Mouse (Mus musculus) forebrain, postnatal 0 days (tissue): ENCODE measurements around the gene Fam118b. TPM values are rescaled to one million over a fixed set of nuclear protein-coding genes. Genes with fewer than 3 reads are reported as not detected.
A peak's percentile ranks its signal among the peaks of the same experiment; 100 is the strongest.

Experiments used
- ATAC-seq: fragments of 200-750 bp; cut with Nextera tagmentation; 2 replicates; pipeline ENCODE4 v1.8.0; 2017; ENCODE audit warnings: mild to moderate bottlenecking, moderate library complexity
- DNase-seq: peaks from one replicate; pipeline ENCODE4 v3.0.0-alpha.2; 2015
- H3K27ac ChIP-seq: fragments of 300-500 bp; sonication (generic); 2 replicates; pipeline ENCODE4 v1.5.1; 2014; ENCODE audit warnings: low read depth, mild to moderate bottlenecking, antibody characterized with exemption, low read length, moderate library complexity, mixed read lengths
- H3K27me3 ChIP-seq: fragments of 300-500 bp; sonication (generic); 2 replicates; pipeline ENCODE4 v1.6.1; 2014; ENCODE audit warnings: mild to moderate bottlenecking, low read length, mixed read lengths; ENCODE audit not compliant: insufficient read depth
- H3K36me3 ChIP-seq: fragments of 300-500 bp; sonication (generic); 2 replicates; pipeline ENCODE4 v1.6.1; 2014; ENCODE audit warnings: mild to moderate bottlenecking, moderate library complexity; ENCODE audit not compliant: insufficient read depth
- H3K4me1 ChIP-seq: fragments of 300-500 bp; sonication (generic); 2 replicates; pipeline ENCODE4 v1.6.1; 2014; ENCODE audit warnings: antibody characterized with exemption; ENCODE audit not compliant: insufficient read depth
- H3K4me2 ChIP-seq: fragments of 300-500 bp; sonication (generic); 2 replicates; pipeline ENCODE4 v1.6.1; 2014; ENCODE audit warnings: low read depth, mild to moderate bottlenecking, moderate library complexity
- H3K4me3 ChIP-seq: fragments of 300-500 bp; sonication (generic); 2 replicates; pipeline ENCODE4 v1.5.1; 2014; ENCODE audit warnings: low read depth, low read length, mixed read lengths
- H3K9ac ChIP-seq: fragments of 300-500 bp; sonication (generic); 2 replicates; pipeline ENCODE4 v1.6.1; 2014; ENCODE audit warnings: mild to moderate bottlenecking
- H3K9me3 ChIP-seq: fragments of 300-500 bp; sonication (generic); 2 replicates; pipeline ENCODE4 v1.6.1; 2016; ENCODE audit warnings: low read length
- CTCF ChIP-seq: sonication (generic); IDR thresholded peaks from 2 replicates; pipeline ENCODE4 v1.5.1; 2016; ENCODE audit warnings: antibody characterized with exemption, control low read depth, low read depth
- WGBS: fragments of 180-500 bp; shearing (Covaris S2); extraction: QIAGEN DNeasy Blood & Tissue Kit; methylation state at CpG from one replicate; pipeline ENCODE4 v1.1.7; 2014; 5-methylcytosine and 5-hydroxymethylcytosine counted together
- polyA plus RNA-seq: library from polyadenylated mRNA; unstranded; fragments of >200 nt; fragmentation: Nextera tagmentation; extraction: Ambion mirVana; gene quantifications from 2 replicates; pipeline ENCODE4 v1.2.1, GENCODE M21; 2015
- total RNA-seq: library from RNA; depleted of rRNA; stranded (reverse); fragments of >200 nt; gene quantifications from 2 replicates; pipeline ENCODE4 v1.2.3, GENCODE M21; 2014; rRNA removed

Fam118b gene
- total RNA-seq = 34.6 and 41.5 TPM in 2 replicates
- polyA plus RNA-seq = 49.7 and 59.7 TPM in 2 replicates

- no peaks in the 10 kb centered on the region for H3K27me3 ChIP-seq
- peak within 1 kb of the TSS; percentile 70 for H3K4me2 ChIP-seq
- peak; percentile 96 for ATAC-seq
- TF ChIP-seq CTCF = no peak
- peak within 1 kb of the TSS; percentile 83 for H3K4me3 ChIP-seq
- H3K9me3 ChIP-seq = no peaks in the 10 kb centered on the region
- DNase-seq = peak; percentile 96
- 2% methylated on average over 60 of the region's 62 CpGs for WGBS
- peak within 1 kb of the TSS; percentile 89 for H3K27ac ChIP-seq
- H3K4me1 ChIP-seq = peaks cover 11% of the 10 kb centered on the region
- peak within 1 kb of the TSS; percentile 85 for H3K9ac ChIP-seq
- H3K36me3 ChIP-seq = no peaks in the 10 kb centered on the region
These were observed at the start of gene Fam118b, which contains the start of gene Rpusd4 for GRCm38 (mm10) chr9:35267146-35267975. Fam118b (minus strand) TSS chr9:35267805. Rpusd4 (plus strand) TSS chr9:35267865.

GRCm38 (mm10) chr9:35316771-35317211 lies 49.2 kb upstream of the Fam118b start:
- DNase-seq (no peak), ATAC-seq (no peak)
- H3K9me3 ChIP-seq = no peaks in the 10 kb centered on the region
- no peak overlapping the region for H3K9ac ChIP-seq
- no peak overlapping the region for H3K4me2 ChIP-seq
- H3K4me1 ChIP-seq = 0 out of 2 replicates have a peak, but pooled peaks cover 4% of the 10 kb centered on the region
- no peaks in the 10 kb centered on the region for H3K27me3 ChIP-seq
- H3K36me3 ChIP-seq = no peaks in the 10 kb centered on the region
- H3K4me3 ChIP-seq = no peak overlapping the region
- no peak overlapping the region for H3K27ac ChIP-seq
- no peak for TF ChIP-seq CTCF
- 78% methylated on average over 3 of the region's 3 CpGs for WGBS

- no peak for TF ChIP-seq CTCF
- DNase-seq (no peak), ATAC-seq (no peak)
- H3K4me1 ChIP-seq = 0 out of 2 replicates have a peak, but pooled peaks cover 4% of the 10 kb centered on the region
- no peaks in the 10 kb centered on the region for H3K36me3 ChIP-seq
- no peak overlapping the region for H3K27ac ChIP-seq
- H3K4me3 ChIP-seq = no peak overlapping the region
- no peak overlapping the region for H3K9ac ChIP-seq
- 13% methylated on average over 1 of the region's 1 CpGs for WGBS
- H3K9me3 ChIP-seq = no peaks in the 10 kb centered on the region
- H3K4me2 ChIP-seq = no peak overlapping the region
- no peaks in the 10 kb centered on the region for H3K27me3 ChIP-seq
These were observed 46.6 kb upstream of the Fam118b start for GRCm38 (mm10) chr9:35314254-35314653.

- ATAC-seq (peak; percentile 29; the same call in 1 of the 2 replicates), DNase-seq (no peak)
- Histone ChIP-seq H3K4me2 (no peak overlapping the region), H3K9ac (no peak overlapping the region), H3K4me3 (no peak overlapping the region), H3K27ac (no peak overlapping the region), H3K4me1 (0 out of 2 replicates have a peak, but pooled peaks cover 4% of the 10 kb centered on the region), H3K36me3 (no peaks in the 10 kb centered on the region), H3K9me3 (no peaks in the 10 kb centered on the region), H3K27me3 (no peaks in the 10 kb centered on the region)
- no peak for TF ChIP-seq CTCF
- WGBS = 17% methylated on average over 4 of the region's 4 CpGs
These were observed 46.0 kb upstream of the Fam118b start for GRCm38 (mm10) chr9:35313601-35314000.

GRCm38 (mm10) chr9:35312516-35312915 lies 44.9 kb upstream of the Fam118b start:
- 42% methylated on average over 3 of the region's 3 CpGs for WGBS
- peak; percentile 33 for DNase-seq

GRCm38 (mm10) chr9:35310377-35310776 lies 42.8 kb upstream of the Fam118b start:
- Histone ChIP-seq H3K9me3 (no peaks in the 10 kb centered on the region), H3K36me3 (no peaks in the 10 kb centered on the region), H3K4me3 (no peak overlapping the region), H3K27me3 (no peaks in the 10 kb centered on the region), H3K4me2 (no peak overlapping the region), H3K4me1 (no peaks in the 10 kb centered on the region), H3K27ac (no peak overlapping the region), H3K9ac (no peak overlapping the region)
- no peak for ATAC-seq
- DNase-seq = no peak
- TF ChIP-seq CTCF = no peak
- WGBS = 82% methylated on average over 6 of the region's 6 CpGs

More at GRCm38 (mm10) chr9:35312516-35312915, 44.9 kb upstream of the Fam118b start:
- H3K9me3 ChIP-seq = no peaks in the 10 kb centered on the region
- no peaks in the 10 kb centered on the region for H3K36me3 ChIP-seq
- TF ChIP-seq CTCF = no peak
- H3K4me3 ChIP-seq = no peak overlapping the region
- ATAC-seq = no peak
- H3K27me3 ChIP-seq = no peaks in the 10 kb centered on the region
- no peaks in the 10 kb centered on the region for H3K4me1 ChIP-seq
- H3K27ac ChIP-seq = no peak overlapping the region
- no peak overlapping the region for H3K9ac ChIP-seq
- H3K4me2 ChIP-seq = no peak overlapping the region

- Histone ChIP-seq H3K4me1 (no peaks in the 10 kb centered on the region), H3K4me3 (no peak overlapping the region), H3K4me2 (no peak overlapping the region), H3K9ac (no peak overlapping the region), H3K27ac (no peak overlapping the region), H3K36me3 (no peaks in the 10 kb centered on the region), H3K9me3 (no peaks in the 10 kb centered on the region), H3K27me3 (no peaks in the 10 kb centered on the region)
- WGBS = 60% methylated on average over 7 of the region's 7 CpGs
- no peak; the same call in 1 of the 2 replicates for ATAC-seq
- peak; percentile 71 for DNase-seq
- TF ChIP-seq CTCF = no peak
These were observed 39.9 kb upstream of the Fam118b start for GRCm38 (mm10) chr9:35307461-35307860.
